Mouse (Mus musculus): Measurements from ENCODE around the gene Sdccag8.

- TF ChIP-seq CTCF (IDR thresholded peaks at IDR 0.05; ENCODE audit: low read depth) (no peak), EP300 (IDR thresholded peaks at IDR 0.05; ENCODE audit: low read depth) (no peak)
Observed at GRCm38 (mm10) chr1:176996630-176997201, 182.3 kb downstream of the Sdccag8 start.

Measured in heart, postnatal 0 days (tissue).